Mouse (Mus musculus) cerebellum, adult 2 months (tissue): ENCODE measurements around the gene Tfrc. TPM values are rescaled to one million over a fixed set of nuclear protein-coding genes. Genes with fewer than 3 reads are reported as not detected.

Experiments
- DNase-seq, 2 experiments: peaks; one replicate each; pipeline ENCODE4 v3.0.0; 2021
- H3K27ac ChIP-seq: fragments of 200-500 bp; 2 replicates; pipeline ENCODE4 v1.5.1; 2012; ENCODE audit warnings: low read length, control low read depth, inconsistent platforms; ENCODE audit not compliant: insufficient read depth
- H3K27me3 ChIP-seq: fragments of 200-500 bp; 2 replicates; pipeline ENCODE4 v1.6.1; 2012; ENCODE audit warnings: inconsistent platforms, mild to moderate bottlenecking, low read length, moderate library complexity; ENCODE audit not compliant: control insufficient read depth, insufficient read depth
- H3K4me1 ChIP-seq: fragments of 200-500 bp; 2 replicates; pipeline ENCODE4 v1.6.1; 2011; ENCODE audit warnings: low read length; ENCODE audit not compliant: control insufficient read depth, insufficient read depth
- H3K4me3 ChIP-seq: fragments of 200-500 bp; replicated peaks from 2 replicates; pipeline ENCODE3; 2011; ENCODE audit warnings: mild to moderate bottlenecking, low read depth, low read length, control low read depth; ENCODE audit not compliant: insufficient read depth
- CTCF ChIP-seq: fragments of 200-500 bp; IDR thresholded peaks from 2 replicates; pipeline ENCODE4 v1.5.1; 2011; ENCODE audit warnings: low read depth, mild to moderate bottlenecking, control low read depth, low read length, moderate library complexity, borderline replicate concordance; ENCODE audit not compliant: insufficient read depth
- POLR2A ChIP-seq: fragments of 200-500 bp; IDR thresholded peaks from 2 replicates; pipeline ENCODE4 v1.6.1; 2011; ENCODE audit warnings: low read length, control low read depth, borderline replicate concordance; ENCODE audit not compliant: insufficient read depth
- WGBS: fragments of 180-500 bp; shearing (Covaris S2); methylation state at CpG from one replicate; pipeline ENCODE4 v1.1.7; 2018; 5-methylcytosine and 5-hydroxymethylcytosine counted together
- polyA plus RNA-seq: library from polyadenylated mRNA; depleted of rRNA; stranded (reverse); fragments of >200 nt; gene quantifications from 2 replicates; pipeline ENCODE4 v1.2.3, GENCODE M21; 2012; rRNA removed

Gene Tfrc
- polyA plus RNA-seq, 1 experiment: 82.5 TPM

DNA sequence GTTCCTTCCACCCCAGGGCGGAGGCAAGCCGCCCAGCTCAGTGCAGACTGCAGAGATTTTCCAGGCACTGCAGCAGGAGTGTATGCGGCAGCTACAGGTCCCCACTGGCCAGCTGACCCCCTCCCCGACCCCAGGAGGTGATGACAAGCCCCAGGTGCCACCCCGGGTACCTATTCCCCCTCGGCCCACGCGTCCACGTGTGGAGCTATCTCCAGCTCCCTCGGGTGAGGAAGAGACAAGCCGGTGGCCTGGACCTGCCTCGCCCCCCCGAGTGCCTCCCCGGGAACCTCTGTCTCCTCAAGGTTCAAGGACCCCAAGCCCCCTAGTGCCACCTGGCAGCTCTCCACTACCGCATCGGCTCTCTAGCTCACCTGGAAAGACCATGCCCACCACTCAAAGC is 71.3 kb downstream of the Tfrc start:
- TF ChIP-seq CTCF (no peak), POLR2A (no peak)
- 86% methylated on average over 16 of the region's 16 CpGs for WGBS
- Histone ChIP-seq H3K4me1 (no peaks in the 10 kb centered on the region), H3K4me3 (no peak overlapping the region), H3K27ac (no peak overlapping the region), H3K27me3 (no peaks in the 10 kb centered on the region)
- no peak for DNase-seq

GRCm38 (mm10) chr16:32680806-32681205 is 72.1 kb downstream of the Tfrc start:
- WGBS: 83% methylated on average over 6 of the region's 6 CpGs
- DNase-seq: no peak
- no peaks in the 10 kb centered on the region for H3K4me1 ChIP-seq
- H3K4me3 ChIP-seq: no peak overlapping the region
- no peak overlapping the region for H3K27ac ChIP-seq
- H3K27me3 ChIP-seq: no peaks in the 10 kb centered on the region
- TF ChIP-seq CTCF (no peak), POLR2A (no peak)

DNA sequence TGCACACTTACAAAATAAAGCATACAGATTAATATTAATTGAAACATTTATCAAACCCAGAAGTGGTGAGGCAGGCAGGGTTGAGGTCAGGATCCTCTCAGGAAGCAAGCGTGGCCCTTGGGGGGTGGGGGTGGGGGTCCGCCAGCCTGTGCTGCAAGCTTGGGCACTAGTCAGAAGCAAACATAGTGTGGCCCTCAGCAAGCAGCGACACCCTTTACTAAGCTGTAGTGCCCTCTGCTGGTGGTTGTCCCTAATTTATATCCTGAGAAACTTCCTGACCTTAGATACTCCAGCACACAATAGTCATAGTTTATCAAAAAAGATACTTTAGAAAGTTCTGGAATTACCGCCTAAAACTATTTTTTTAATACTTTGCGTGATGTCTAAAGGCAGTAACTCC is 73.5 kb downstream of the Tfrc start:
- Histone ChIP-seq H3K27me3 (no peaks in the 10 kb centered on the region), H3K4me3 (no peak overlapping the region), H3K4me1 (no peaks in the 10 kb centered on the region), H3K27ac (no peak overlapping the region)
- TF ChIP-seq CTCF (peak; percentile 81), POLR2A (no peak)
- WGBS: 27% methylated on average over 5 of the region's 5 CpGs
- peak; percentile 64 to 69 for DNase-seq

Other genes starting within 250 kb of the Tfrc start
- gene Tm4sf19, start 208.4 kb upstream of the Tfrc start, polyA plus RNA-seq: not detected in 2 replicates
- gene Tctex1d2, start 189.2 kb upstream of the Tfrc start, polyA plus RNA-seq: 24.7 and 25.2 TPM in 2 replicates
- 33.4 and 35.4 TPM in 2 replicates for gene Pcyt1a, start 178.0 kb upstream of the Tfrc start, polyA plus RNA-seq
- 0.03 and 0.05 TPM in 2 replicates for gene Slc51a, start 121.0 kb upstream of the Tfrc start, polyA plus RNA-seq
- gene Zdhhc19, start 112.7 kb upstream of the Tfrc start, polyA plus RNA-seq: not detected in 2 replicates
- gene Tnk2, start 35.0 kb downstream of the Tfrc start, polyA plus RNA-seq: 238 and 239 TPM in 2 replicates
- gene Muc4, start 127.0 kb downstream of the Tfrc start, polyA plus RNA-seq: 0.03 TPM in 1 of 2 replicates, not detected in the other
- not detected in 2 replicates for gene Muc20, start 188.5 kb downstream of the Tfrc start, polyA plus RNA-seq
- gene Smbd1, start 201.6 kb downstream of the Tfrc start, polyA plus RNA-seq: not detected in 2 replicates